Comparison of ENCODE assay signal across 14 mouse cellular contexts in the genomic region with DNA sequence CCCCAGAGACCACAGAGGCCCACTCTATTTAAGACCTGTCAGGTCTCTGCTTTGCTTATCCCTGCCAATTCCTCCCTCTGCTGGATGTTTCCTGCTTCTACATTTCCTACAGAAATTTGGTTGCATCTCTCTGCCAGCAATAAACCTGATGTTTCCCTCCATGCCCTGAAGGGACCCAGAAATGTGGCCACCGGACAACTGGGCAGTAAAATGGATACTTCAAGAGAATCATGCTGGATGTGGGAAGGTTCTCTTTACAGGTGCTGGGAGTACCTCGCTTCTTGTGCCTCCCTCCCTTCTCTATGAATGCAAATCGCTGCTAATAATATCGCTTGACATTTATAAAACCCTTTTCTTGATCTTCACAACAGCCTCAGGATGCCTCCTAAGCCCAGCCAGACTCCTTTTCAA. TPM values are rescaled to one million over a fixed set of nuclear protein-coding genes. Genes with fewer than 3 reads are reported as not detected.
DNase-seq lines count a peak whose midpoint lies in the region; ATAC-seq lines count a peak whose summit lies in the region.
"Had no signal": no experiment of that assay in that cellular context is flagged by ENCODE, and none has a peak within 500 bp of the region (broad histone marks: within the 10 kb centered on the region; RNA-seq: fewer than 3 reads in every experiment).

No protein-coding gene starts in this region.

- WGBS in forebrain, embryonic 16.5 days: 63% methylated on average over 4 of the region's 4 CpGs
- WGBS in forebrain, embryonic 11.5 days: 86% methylated on average over 4 of the region's 4 CpGs

- no peak overlapping the region for H3K4me3 ChIP-seq in forebrain, embryonic 16.5 days (replicated peaks; ENCODE audit: low read length)
- H3K4me3 ChIP-seq in forebrain, embryonic 11.5 days (ENCODE audit: low read depth, low read length): no peak overlapping the region
- H3K4me3 ChIP-seq: limb, embryonic 15.5 days; neural tube, embryonic 15.5 days had no signal

- no peak overlapping the region for H3K4me2 ChIP-seq in forebrain, embryonic 16.5 days (ENCODE audit: low read length)
- H3K4me2 ChIP-seq in forebrain, embryonic 11.5 days (ENCODE audit: low read depth, low read length, severe bottlenecking): no peak overlapping the region
- H3K4me2 ChIP-seq: limb, embryonic 15.5 days; neural tube, embryonic 15.5 days had no signal

- H3K4me1 ChIP-seq in forebrain, embryonic 16.5 days (replicated peaks; ENCODE audit: control insufficient read depth, insufficient read depth, low read length): peaks cover 19% of the 10 kb centered on the region
- H3K4me1 ChIP-seq in forebrain, embryonic 11.5 days (replicated peaks; ENCODE audit: control insufficient read depth, insufficient read depth, low read length): no peaks in the 10 kb centered on the region

- intact Hi-C loops in left cerebral cortex, postnatal 4 days (cut with DNase I): no loop called here
- intact Hi-C loops in left cerebral cortex, postnatal 36 days (cut with DNase I): no loop called here

- H3K27ac ChIP-seq in forebrain, embryonic 16.5 days (ENCODE audit: low read length): peak overlapping the region; percentile 24; the same call in 1 of the 2 replicates
- H3K27ac ChIP-seq in forebrain, embryonic 11.5 days (ENCODE audit: low read depth, low read length): no peak overlapping the region
- H3K27ac ChIP-seq: limb, embryonic 15.5 days; neural tube, embryonic 15.5 days had no signal

- H3K9ac ChIP-seq in forebrain, embryonic 16.5 days (replicated peaks; ENCODE audit: low read depth, low read length): no peak overlapping the region
- no peak overlapping the region for H3K9ac ChIP-seq in forebrain, embryonic 11.5 days (ENCODE audit: low read length)
- H3K9ac ChIP-seq: limb, embryonic 15.5 days; neural tube, embryonic 15.5 days had no signal

- no peak for DNase-seq in forebrain, embryonic 11.5 days (ENCODE audit: low spot score)
- peak; percentile 31 for DNase-seq in left cerebral cortex, postnatal 4 days
- no peak for DNase-seq in left cerebral cortex, postnatal 36 days (ENCODE audit: low spot score in 2 of 2)
- DNase-seq in MN1 (ENCODE audit: low spot score): peak; percentile 43
- peak; percentile 65 to 73 for DNase-seq in cerebellum, postnatal 10 days
- DNase-seq in ovary, postnatal 10 days (ENCODE audit: low spot score): no peak
- DNase-seq: adrenal gland, postnatal 14 days; kidney, adult 2 months; spleen, adult 18-20 months had no signal

- no peaks in the 10 kb centered on the region for H3K9me3 ChIP-seq in forebrain, embryonic 16.5 days (ENCODE audit: control insufficient read depth, low read length)
- no peaks in the 10 kb centered on the region for H3K9me3 ChIP-seq in forebrain, embryonic 11.5 days (ENCODE audit: control insufficient read depth, low read length)
- H3K9me3 ChIP-seq: limb, embryonic 15.5 days; neural tube, embryonic 15.5 days had no signal

- ATAC-seq in forebrain, embryonic 16.5 days: no peak
- ATAC-seq in forebrain, embryonic 11.5 days (replicated peaks; ENCODE audit: low FRiP score): no peak
- ATAC-seq in granulocyte monocyte progenitor cell, adult 5-6 weeks (replicated peaks; ENCODE audit: poor library complexity, severe bottlenecking): no peak

- no peaks in the 10 kb centered on the region for H3K27me3 ChIP-seq in forebrain, embryonic 16.5 days (replicated peaks; ENCODE audit: control insufficient read depth, insufficient read depth, low read length)
- H3K27me3 ChIP-seq in forebrain, embryonic 11.5 days (ENCODE audit: control insufficient read depth, insufficient read depth, low read length): no peaks in the 10 kb centered on the region
- H3K27me3 ChIP-seq: limb, embryonic 15.5 days; neural tube, embryonic 15.5 days had no signal

- no peaks in the 10 kb centered on the region for H3K36me3 ChIP-seq in forebrain, embryonic 16.5 days (ENCODE audit: control insufficient read depth, insufficient read depth)
- no peaks in the 10 kb centered on the region for H3K36me3 ChIP-seq in forebrain, embryonic 11.5 days (ENCODE audit: control insufficient read depth, insufficient read depth, low read length)
- H3K36me3 ChIP-seq: limb, embryonic 15.5 days; neural tube, embryonic 15.5 days had no signal

RNA-seq across cellular contexts. Expression of a gene that starts 1.4 kb away (rescaled TPM):
- polyA plus RNA-seq in forebrain, embryonic 16.5 days (2015; fragmentation: Nextera tagmentation; extraction: Ambion mirVana): 0.20 and 0.31 TPM in 2 replicates
- 0.11 TPM in 2 replicates for polyA plus RNA-seq in forebrain, embryonic 11.5 days (2014; fragmentation: Nextera tagmentation; extraction: Ambion mirVana)
- under 1 TPM; 0.32 to 0.56 TPM for total RNA-seq in left cerebral cortex, postnatal 4 days (2021)
- under 1 TPM; 0.27 to 0.59 TPM for total RNA-seq in left cerebral cortex, postnatal 36 days (2021)
- total RNA-seq in granulocyte monocyte progenitor cell, adult 5-6 weeks (2014; fragmentation: Nextera tagmentation): not detected in 2 replicates
- total RNA-seq in granulocyte monocyte progenitor cell, adult 5-6 weeks (2017): not detected in 2 replicates
- total RNA-seq: hematopoietic stem cell, adult 5-6 weeks had no signal

RNA-seq across cellular contexts. Expression of a gene that starts 41.9 kb away (rescaled TPM):
- polyA plus RNA-seq in forebrain, embryonic 16.5 days (2015; fragmentation: Nextera tagmentation; extraction: Ambion mirVana): 85.5 and 96.3 TPM in 2 replicates
- polyA plus RNA-seq in forebrain, embryonic 11.5 days (2014; fragmentation: Nextera tagmentation; extraction: Ambion mirVana): 55.5 and 57.1 TPM in 2 replicates
- total RNA-seq in left cerebral cortex, postnatal 4 days (2021): 10 to 100 TPM; 56.2 to 56.5 TPM
- 10 to 100 TPM; 65.9 to 67.0 TPM for total RNA-seq in left cerebral cortex, postnatal 36 days (2021)
- total RNA-seq in granulocyte monocyte progenitor cell, adult 5-6 weeks (2014; fragmentation: Nextera tagmentation): 29.4 and 31.9 TPM in 2 replicates
- total RNA-seq in granulocyte monocyte progenitor cell, adult 5-6 weeks (2017): 41.1 and 44.9 TPM in 2 replicates

Comparison
In these comparisons a context has a peak if more than half of its experiments do, and no peak if none do; other contexts are left out.
1. DNase-seq: peak in left cerebral cortex, postnatal 4 days (single experiment), MN1 (single experiment) and cerebellum, postnatal 10 days (2 of 2); none in forebrain, embryonic 11.5 days (single experiment), left cerebral cortex, postnatal 36 days (0 of 2) and ovary, postnatal 10 days (single experiment).